In the genomic region with DNA sequence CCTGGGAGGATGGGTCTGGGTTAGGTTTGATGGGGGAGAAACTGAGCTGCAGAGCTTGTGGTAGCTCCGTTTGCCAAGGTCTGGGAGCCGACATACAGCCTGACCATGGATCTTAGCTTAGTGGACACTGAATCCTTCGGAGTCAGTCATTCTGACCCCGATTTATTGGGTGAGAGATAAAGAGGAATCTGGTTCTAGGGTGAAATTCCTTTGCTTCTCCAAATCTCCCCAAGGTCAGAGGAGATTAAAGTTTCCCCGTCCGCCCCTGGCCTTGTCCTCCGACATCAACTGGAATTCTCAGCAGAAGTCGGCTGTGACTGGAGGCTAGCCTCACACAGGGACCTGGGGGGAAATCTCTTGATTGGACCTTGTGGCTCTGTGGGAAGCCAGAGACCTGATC, we compare ENCODE assay signal across 17 mouse cellular contexts. TPM values are rescaled to one million over a fixed set of nuclear protein-coding genes. Genes with fewer than 3 reads are reported as not detected.
"Had no signal": no experiment of that assay in that cellular context is flagged by ENCODE, and none has a peak within 500 bp of the region (broad histone marks: within the 10 kb centered on the region; RNA-seq: fewer than 3 reads in every experiment).

No protein-coding gene starts in this region.

- ATAC-seq: liver, postnatal 0 days; midbrain, embryonic 15.5 days had no signal

- H3K27ac ChIP-seq: limb, embryonic 15.5 days; liver, embryonic 13.5 days; lung, embryonic 15.5 days; macrophage; midbrain, embryonic 15.5 days; neural tube, embryonic 13.5 days had no signal

- H3K4me1 ChIP-seq: limb, embryonic 15.5 days; liver, embryonic 13.5 days had no signal

- H3K9me3 ChIP-seq: limb, embryonic 15.5 days; liver, embryonic 13.5 days; lung, embryonic 15.5 days; megakaryocyte, embryonic 14.5 days; midbrain, embryonic 15.5 days; neural tube, embryonic 13.5 days had no signal

- DNase-seq: layer of hippocampus, adult 9-11 months; layer of hippocampus, postnatal 36 days; liver, embryonic 13.5 days; liver, postnatal 0 days; lung, postnatal 14 days; retina, postnatal 1 day; right cerebral cortex, postnatal 4 days; spleen, adult 18-20 months; thymus, postnatal 36 days had no signal

- H3K9ac ChIP-seq: limb, embryonic 15.5 days; liver, embryonic 13.5 days; liver, postnatal 0 days; lung, embryonic 15.5 days; midbrain, embryonic 15.5 days; neural tube, embryonic 13.5 days had no signal

- H3K4me3 ChIP-seq: limb, embryonic 15.5 days; liver, embryonic 13.5 days; lung, embryonic 15.5 days; megakaryocyte, embryonic 14.5 days; midbrain, embryonic 15.5 days; neural tube, embryonic 13.5 days had no signal

- H3K27me3 ChIP-seq: limb, embryonic 15.5 days; liver, embryonic 13.5 days; lung, embryonic 15.5 days; midbrain, embryonic 15.5 days; neural tube, embryonic 13.5 days had no signal

- H3K36me3 ChIP-seq: limb, embryonic 15.5 days; liver, embryonic 13.5 days; lung, embryonic 15.5 days; midbrain, embryonic 15.5 days; neural tube, embryonic 13.5 days had no signal

- H3K4me2 ChIP-seq: limb, embryonic 15.5 days; liver, embryonic 13.5 days; lung, embryonic 15.5 days; midbrain, embryonic 11.5 days; midbrain, embryonic 15.5 days; neural tube, embryonic 13.5 days had no signal

RNA-seq across cellular contexts. Expression of a gene that starts 5.3 kb away (rescaled TPM):
- polyA plus RNA-seq: macrophage; midbrain, embryonic 11.5 days had no signal

RNA-seq across cellular contexts. Expression of a gene that starts 52.0 kb away (rescaled TPM):
- total RNA-seq: monocyte, adult 5-6 weeks had no signal
- polyA plus RNA-seq: liver, postnatal 0 days; macrophage had no signal
